ENCODE assay signal across 19 mouse cellular contexts in genomic region chr19:57000592-57000991, GRCm38 (mm10). TPM values are rescaled to one million over a fixed set of nuclear protein-coding genes. Genes with fewer than 3 reads are reported as not detected.
"Had no signal": no experiment of that assay in that cellular context is flagged by ENCODE, and none has a peak within 500 bp of the region (broad histone marks: within the 10 kb centered on the region; RNA-seq: fewer than 3 reads in every experiment).

No protein-coding gene starts in this region.

- H3K4me3 ChIP-seq: layer of hippocampus, adult 2 months; limb, embryonic 10.5 days; limb, embryonic 13.5 days; liver, embryonic 12.5 days; liver, embryonic 15.5 days; midbrain, embryonic 12.5 days; midbrain, embryonic 15.5 days; neural tube, embryonic 12.5 days; neural tube, embryonic 15.5 days had no signal

- H3K36me3 ChIP-seq: limb, embryonic 10.5 days; limb, embryonic 13.5 days; liver, embryonic 12.5 days; liver, embryonic 15.5 days; midbrain, embryonic 12.5 days; midbrain, embryonic 15.5 days; neural tube, embryonic 12.5 days; neural tube, embryonic 15.5 days had no signal

- H3K9ac ChIP-seq: limb, embryonic 13.5 days; liver, embryonic 12.5 days; liver, embryonic 15.5 days; midbrain, embryonic 12.5 days; midbrain, embryonic 15.5 days; neural tube, embryonic 12.5 days; neural tube, embryonic 15.5 days had no signal

- H3K4me2 ChIP-seq: limb, embryonic 13.5 days; liver, embryonic 12.5 days; liver, embryonic 15.5 days; midbrain, embryonic 12.5 days; midbrain, embryonic 15.5 days; neural tube, embryonic 12.5 days; neural tube, embryonic 15.5 days had no signal

- H3K4me1 ChIP-seq: liver, embryonic 12.5 days; liver, embryonic 15.5 days had no signal

- H3K27ac ChIP-seq: kidney, postnatal 0 days; layer of hippocampus, adult 2 months; limb, embryonic 13.5 days; liver, embryonic 12.5 days; liver, embryonic 15.5 days; macrophage; midbrain, embryonic 12.5 days; midbrain, embryonic 15.5 days; neural tube, embryonic 12.5 days; neural tube, embryonic 15.5 days had no signal

- H3K9me3 ChIP-seq: limb, embryonic 10.5 days; limb, embryonic 13.5 days; liver, embryonic 12.5 days; liver, embryonic 15.5 days; midbrain, embryonic 12.5 days; midbrain, embryonic 15.5 days; neural tube, embryonic 12.5 days; neural tube, embryonic 15.5 days had no signal

- ATAC-seq: liver, embryonic 12.5 days; midbrain, embryonic 15.5 days had no signal

- DNase-seq: kidney, adult 2 months; kidney, postnatal 25 days; layer of hippocampus, adult 9-11 months; liver; lung, adult 18-20 months; right cerebral cortex, postnatal 25 days; spleen, adult 18-20 months; thymus, postnatal 25 days had no signal

- H3K27me3 ChIP-seq: limb, embryonic 13.5 days; midbrain, embryonic 12.5 days; midbrain, embryonic 15.5 days; neural tube, embryonic 12.5 days; neural tube, embryonic 15.5 days had no signal

RNA-seq across cellular contexts. Expression of gene Afap1l2, which starts 7.4 kb away (rescaled TPM):
- polyA plus RNA-seq: macrophage had no signal
